Mouse (Mus musculus) naive thymus-derived CD4-positive, alpha-beta T cell, adult 5 months (primary cell): ENCODE results near the gene Immp2l. TPM values are rescaled to one million over a fixed set of nuclear protein-coding genes. Genes with fewer than 3 reads are reported as not detected.

Source experiments
- polyA plus RNA-seq: library from polyadenylated mRNA; unstranded; fragments of 100-300 nt; shearing (Covaris generic); gene quantifications from one replicate; pipeline ENCODE4 v1.2.1, GENCODE M21; 2017

Immp2l gene
- polyA plus RNA-seq: 10.8 TPM

GRCm38 (mm10) chr12:41023511-41024421 is at the start of gene Immp2l:
Gene Immp2l, plus strand, starts transcription at chr12:41024090.

GRCm38 (mm10) chr12:41486331-41486730 is 462.4 kb downstream of the Immp2l start, which contains the start of gene Lrrn3:
Gene Lrrn3, minus strand, starts transcription at chr12:41486431.

